Mouse (Mus musculus) pancreas, adult 10 weeks (tissue): Measurements from ENCODE around the gene Tlnrd1. TPM values are rescaled to one million over a fixed set of nuclear protein-coding genes. Genes with fewer than 3 reads are reported as not detected.

Experiments used
- polyA plus RNA-seq: library from polyadenylated mRNA; stranded (reverse); fragments of 350-450 nt; fragmentation: Illumina TruSeq; extraction: RNeasy Lipid Tissue Mini Kit (QIAGEN cat#74804); gene quantifications from one replicate; pipeline ENCODE4 v1.2.3, GENCODE M21; 2015; ENCODE audit warnings: low read depth, low replicate concordance; ENCODE audit not compliant: insufficient read depth

The Tlnrd1 gene
- 3.4 TPM for polyA plus RNA-seq

GRCm38 (mm10) chr7:83884021-83884658 lies at the start of gene Tlnrd1, which contains the start of gene Mesd:
Tlnrd1 (minus strand) TSS chr7:83884305.
Mesd (plus strand) TSS chr7:83884466.

Other genes starting within 250 kb of the Tlnrd1 start
- 3.7 TPM for gene Il16, start 138.6 kb downstream of the Tlnrd1 start, polyA plus RNA-seq
- 0.94 TPM for gene Cfap161, start 89.4 kb downstream of the Tlnrd1 start, polyA plus RNA-seq
- 12.5 TPM for gene Mesd, start 161 bp upstream of the Tlnrd1 start, polyA plus RNA-seq
- not detected for gene Cemip, start 202.2 kb upstream of the Tlnrd1 start, polyA plus RNA-seq